Mouse (Mus musculus): ENCODE results near the gene Wscd1.

- no peak for TF ChIP-seq CTCF (IDR thresholded peaks at IDR 0.05; ENCODE audit: borderline replicate concordance, extremely low read depth, insufficient read depth, insufficient read length)
- no peak for TF ChIP-seq POLR2A (IDR thresholded peaks at IDR 0.05; ENCODE audit: borderline replicate concordance, extremely low read depth, insufficient read depth, insufficient read length, poor library complexity, severe bottlenecking)
These were observed 62.1 kb downstream of the Wscd1 start for GRCm38 (mm10) chr11:71811828-71812227.

Data from brain, embryonic 14.5 days (tissue).